Mouse (Mus musculus) frontal cortex, postnatal 25 days (tissue): ENCODE measurements around the gene Gm15737.
A peak's percentile ranks its signal among the peaks of the same experiment; 100 is the strongest.

Source experiments
- DNase-seq, 2 experiments: peaks; one replicate each; pipeline ENCODE4 v3.0.0; 2022; ENCODE audit warnings: low spot score in 2 of 2

Gene Gm15737

DNA sequence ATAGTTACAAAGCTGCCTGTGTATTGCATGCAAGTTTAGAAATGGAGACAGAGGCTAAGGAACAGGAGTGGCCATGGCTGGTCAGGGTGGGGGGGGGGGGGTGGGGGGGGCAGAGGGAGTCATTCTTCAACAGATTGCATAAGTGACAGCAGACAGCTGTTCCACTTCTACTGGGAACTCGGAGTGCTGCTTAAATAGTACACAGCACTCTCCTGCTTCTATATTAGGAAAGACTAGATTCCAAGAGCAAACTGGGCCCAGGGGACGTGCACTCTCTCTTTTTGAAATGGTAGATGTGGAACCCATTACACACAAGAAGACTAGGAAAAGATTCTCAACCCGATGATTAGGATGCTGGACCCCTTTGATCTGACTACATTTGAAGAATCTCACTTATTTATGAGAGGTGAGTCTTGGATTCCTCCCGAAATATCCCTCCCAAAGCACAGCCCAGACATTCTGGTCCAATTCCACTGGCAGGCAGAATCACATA, at the start of gene Gm15737:
Gm15737 (plus strand) TSS at position 269 of the 493 bp plus-strand sequence.
- DNase-seq, result no peak

DNA sequence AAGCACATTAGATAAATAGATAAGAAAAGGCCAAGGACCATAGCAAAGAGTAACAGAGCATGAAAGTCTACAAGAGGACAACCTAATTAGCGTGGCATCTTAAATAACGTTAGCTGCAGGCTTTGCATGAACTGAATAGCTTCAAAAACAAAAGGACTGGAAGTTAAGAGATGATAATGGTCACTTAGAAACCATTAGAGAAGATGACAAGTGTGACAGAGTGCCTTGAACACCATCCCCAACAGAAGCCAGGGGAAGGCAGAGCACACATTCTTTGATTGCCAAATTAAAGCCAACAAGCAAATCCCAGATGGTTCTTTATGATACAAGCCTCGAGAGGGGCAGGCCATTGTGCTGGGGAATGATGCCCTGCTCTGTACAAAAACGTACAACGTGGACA, 47.6 kb upstream of the Gm15737 start:
- DNase-seq, result no peak

DNA sequence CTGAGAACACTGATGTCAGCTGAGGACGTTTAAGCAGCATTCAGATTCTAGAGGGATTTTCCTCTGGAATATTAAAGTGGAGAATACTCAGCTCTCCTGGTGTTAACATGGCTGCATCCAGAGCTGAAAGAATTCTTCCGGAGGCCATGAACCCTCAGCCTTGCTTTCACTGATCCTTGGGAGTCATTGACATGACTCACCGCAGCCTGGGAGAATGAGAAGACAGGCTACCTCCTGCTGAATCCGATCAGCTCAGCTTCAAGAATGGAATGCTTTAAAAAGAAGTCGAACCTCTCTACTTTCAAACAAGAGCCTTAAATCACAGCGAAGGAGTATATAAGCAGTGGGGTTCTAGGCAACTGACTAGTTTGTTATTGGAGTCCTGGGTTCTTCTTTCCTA, 47.2 kb upstream of the Gm15737 start:
- DNase-seq, result no peak

DNA sequence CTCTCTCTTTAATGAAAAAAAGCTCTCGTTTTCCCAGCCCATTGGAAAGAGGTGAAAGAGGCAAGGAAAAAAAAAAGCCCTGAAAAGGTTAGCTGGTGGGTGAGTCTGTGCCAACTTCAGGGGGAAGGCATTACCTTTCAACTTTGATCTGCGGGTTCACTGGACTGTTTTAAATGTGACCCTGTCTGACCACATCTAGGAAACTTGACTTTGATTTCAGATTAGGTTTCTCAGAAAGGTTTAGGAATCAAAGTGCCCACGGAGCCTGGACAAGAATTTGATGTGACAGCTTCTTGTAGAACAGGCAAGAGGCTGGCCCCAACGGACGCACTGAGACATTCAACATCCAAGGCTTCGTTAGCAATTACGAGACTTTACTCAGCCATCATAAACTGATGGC, 45.2 kb upstream of the Gm15737 start:
- no peak for DNase-seq

DNA sequence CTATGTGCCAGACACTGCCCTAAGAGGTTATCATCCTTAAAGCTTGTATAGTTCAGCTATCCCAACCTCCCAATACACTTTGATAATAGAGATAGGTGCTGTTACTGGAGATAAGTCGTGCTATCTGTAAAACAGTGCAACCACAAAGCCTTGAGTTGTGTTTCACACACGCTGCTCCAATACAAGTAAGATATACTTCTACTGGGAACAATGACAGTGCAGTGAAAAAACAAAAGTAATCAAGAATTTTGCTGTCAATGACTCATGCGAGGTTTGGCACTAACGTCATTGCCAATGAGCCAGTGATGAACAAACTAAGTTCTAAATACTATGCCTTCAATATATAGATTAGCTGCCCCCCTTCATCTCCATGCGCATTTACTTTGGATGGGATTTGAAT, 42.6 kb upstream of the Gm15737 start:
- no peak for DNase-seq

DNA sequence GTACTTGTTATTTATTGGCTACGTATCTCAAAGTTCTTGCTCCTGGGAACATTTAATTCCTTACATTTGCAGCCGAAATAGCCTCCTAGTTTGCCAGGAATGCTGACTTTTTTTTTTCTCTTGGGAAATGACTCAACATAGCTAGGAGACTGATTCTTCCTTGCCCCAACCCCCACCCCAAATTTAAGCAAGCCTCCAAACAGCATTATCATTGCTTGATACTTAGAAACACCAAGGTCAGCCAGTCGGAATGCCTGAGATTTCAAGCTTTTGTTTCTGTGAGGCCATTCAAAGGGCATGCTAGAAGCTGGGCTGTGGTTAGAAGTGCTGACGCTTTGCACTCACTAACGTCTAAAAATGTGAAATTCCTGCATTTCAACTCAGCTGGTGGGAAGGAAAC, 41.8 kb upstream of the Gm15737 start:
- no peak for DNase-seq

DNA sequence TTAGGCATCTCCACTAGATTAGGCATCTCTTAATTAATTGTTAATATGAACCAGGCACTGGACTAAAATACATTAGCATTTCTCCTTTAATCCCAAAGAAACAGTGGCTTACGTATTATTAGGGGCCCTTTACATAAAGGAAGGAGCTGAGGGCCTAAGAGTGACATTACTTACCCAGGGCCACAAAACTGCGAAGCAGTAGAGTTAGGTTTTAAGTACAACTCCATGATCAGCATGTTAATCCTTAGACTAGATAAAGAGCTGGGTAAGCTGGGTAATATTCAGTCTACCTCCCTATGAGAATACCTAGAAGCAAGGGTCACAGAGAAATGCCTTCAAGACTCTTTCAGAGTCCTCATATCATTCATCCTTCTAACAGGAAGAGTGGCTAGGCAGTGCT, 40.0 kb upstream of the Gm15737 start:
- no peak for DNase-seq

DNA sequence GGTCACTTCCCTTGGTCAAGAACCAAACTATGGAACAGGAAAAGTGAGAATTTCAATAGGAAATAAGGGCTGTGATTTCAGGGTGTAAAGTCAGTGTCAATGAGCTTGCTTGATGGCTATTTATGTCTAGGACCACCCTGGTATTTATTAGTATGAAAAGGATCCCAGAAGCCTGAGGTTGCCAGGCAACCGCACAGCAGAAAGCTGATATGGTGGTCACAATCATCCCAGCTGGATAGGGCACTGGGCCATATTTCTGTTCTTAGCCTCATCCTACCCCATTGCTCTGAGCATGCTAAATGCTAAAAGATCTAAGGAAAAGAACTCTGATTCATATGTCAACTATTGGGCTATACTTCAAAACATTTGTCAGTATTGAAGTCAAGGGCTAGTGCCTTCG, 38.1 kb upstream of the Gm15737 start:
- no peak for DNase-seq

DNA sequence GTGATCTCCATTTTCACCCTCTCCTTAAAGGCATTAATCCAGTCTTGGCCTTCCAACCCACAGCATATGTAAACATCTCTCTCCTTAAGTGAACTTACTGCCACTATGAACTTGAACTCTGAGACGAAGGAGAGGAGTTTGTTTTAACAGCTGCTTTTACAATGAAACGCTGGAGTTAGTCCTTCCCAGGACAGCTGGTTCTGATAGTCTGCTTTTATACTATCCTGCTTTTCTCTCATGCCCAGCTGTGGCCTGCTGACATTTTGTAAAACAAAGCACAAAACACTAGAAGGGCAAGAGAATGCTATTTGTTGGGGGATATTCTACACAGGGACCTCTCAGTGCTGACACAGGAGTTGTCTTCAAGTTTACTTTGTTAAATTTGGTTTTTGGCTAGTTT, 27.2 kb upstream of the Gm15737 start:
- DNase-seq, result no peak

DNA sequence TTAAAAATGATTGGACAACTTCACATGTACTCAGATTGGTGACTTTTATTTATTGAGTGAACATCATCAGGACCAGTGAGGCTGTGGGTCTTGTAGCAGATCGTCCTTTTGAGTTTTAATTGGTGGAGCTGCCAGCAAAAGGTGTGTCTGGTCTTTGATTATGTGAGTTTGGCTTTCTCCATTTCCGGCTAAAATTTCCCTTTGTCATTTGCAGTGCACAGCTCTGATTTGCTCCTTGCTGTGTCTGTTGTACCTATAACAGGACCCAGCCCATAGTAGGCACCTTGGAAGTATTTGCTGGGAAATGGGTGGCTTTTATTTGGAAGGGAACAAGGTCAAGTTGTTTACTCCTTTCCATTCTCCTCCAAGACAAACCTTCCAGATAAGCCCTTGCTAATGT, 25.7 kb upstream of the Gm15737 start:
- DNase-seq, result no peak

DNA sequence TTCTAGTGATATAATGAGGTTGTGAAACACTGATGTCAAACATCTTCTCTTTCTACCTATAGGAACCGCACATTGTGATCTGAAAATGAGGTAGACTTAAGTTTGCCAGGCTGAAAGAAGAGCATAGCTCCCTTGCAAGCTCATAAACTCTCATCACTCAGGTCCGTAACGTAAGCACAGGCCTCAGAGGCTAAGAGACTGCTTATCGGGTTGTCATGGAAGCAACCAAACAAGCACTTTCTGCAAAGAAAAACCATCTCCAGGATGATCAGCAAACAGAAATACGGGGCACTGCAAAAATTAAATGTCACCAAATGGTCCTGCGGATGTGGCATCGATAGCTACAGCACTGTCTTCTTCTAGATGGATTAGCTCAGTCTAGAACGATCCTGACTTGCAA, 23.3 kb upstream of the Gm15737 start:
- DNase-seq, result no peak

DNA sequence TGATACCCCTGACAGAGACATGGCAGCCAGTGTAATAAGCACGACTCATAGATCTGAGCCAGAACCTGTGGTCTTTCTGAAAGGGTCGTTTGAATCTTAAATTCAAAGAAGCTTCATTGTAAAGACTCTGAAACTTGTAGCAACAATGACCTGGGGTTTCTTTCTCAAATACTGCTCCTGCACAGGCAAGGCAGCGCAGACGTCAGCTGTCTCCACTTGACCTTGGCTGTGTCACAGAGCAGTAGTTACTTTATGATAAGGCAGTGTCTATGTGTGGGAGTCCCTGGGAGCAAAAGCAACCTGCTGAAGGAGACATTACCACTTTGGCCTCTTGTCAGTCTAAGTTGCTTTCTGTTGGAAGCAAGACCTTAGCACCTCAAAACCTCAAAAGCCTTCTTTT, 22.5 kb upstream of the Gm15737 start:
- DNase-seq, result no peak

DNA sequence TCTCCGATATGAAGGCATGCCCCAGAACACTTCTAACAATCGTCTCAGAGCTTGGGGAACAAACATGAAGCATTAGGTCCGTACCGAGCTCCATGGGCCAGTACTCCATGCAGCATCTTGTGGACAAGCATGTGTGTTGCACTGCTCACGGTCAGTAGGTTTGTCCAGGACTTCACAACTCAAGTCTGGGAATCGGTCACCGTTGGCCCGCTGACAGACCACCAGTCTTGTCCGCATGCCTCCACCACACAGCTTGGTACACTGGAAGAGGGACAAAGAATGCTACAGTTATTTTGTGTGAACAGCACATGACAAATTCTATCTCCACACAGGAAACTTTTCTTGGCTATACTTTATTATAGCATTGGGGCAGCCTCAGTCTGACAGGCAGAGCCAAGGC, 19.9 kb upstream of the Gm15737 start:
- DNase-seq, result no peak

DNA sequence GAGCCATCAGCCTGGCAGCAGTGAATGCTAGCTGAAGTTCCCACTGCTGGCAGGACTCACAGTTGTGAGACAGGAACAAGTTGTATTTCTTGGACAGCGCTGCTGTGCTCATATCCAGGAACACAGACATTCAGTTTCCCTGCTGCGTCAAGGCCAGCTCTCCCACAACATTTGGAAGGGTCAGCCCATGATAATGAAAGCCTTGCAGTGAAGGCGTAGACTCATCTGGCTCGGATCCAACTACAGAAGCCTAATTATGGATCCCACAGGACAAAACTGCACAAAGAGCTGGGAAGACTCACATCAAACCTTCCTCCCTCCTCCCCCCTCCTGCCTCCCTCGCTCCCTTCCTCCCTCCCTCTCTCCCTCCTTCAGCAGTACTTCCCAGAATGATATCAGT, 18.9 kb upstream of the Gm15737 start:
- DNase-seq, result peak; percentile 16 to 24

DNA sequence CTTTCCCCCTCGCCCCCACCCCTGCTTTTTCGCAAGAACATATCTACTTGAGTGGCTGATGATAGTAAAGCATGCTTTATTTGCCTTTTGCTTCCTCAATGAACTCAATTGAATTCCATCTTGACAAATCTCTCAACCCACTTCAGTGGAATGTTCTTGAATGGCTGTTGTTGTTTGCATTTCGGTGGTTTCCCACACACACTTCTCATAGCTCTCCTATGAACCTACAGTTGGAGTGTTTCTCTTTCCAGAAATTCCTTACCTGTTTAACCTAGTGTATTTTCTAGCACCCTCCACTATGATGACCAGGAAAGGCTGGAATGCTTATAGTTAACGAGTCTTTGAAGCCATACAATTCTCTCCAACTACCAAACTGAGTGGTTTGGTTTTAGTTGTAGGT, 14.3 kb upstream of the Gm15737 start:
- no peak for DNase-seq

DNA sequence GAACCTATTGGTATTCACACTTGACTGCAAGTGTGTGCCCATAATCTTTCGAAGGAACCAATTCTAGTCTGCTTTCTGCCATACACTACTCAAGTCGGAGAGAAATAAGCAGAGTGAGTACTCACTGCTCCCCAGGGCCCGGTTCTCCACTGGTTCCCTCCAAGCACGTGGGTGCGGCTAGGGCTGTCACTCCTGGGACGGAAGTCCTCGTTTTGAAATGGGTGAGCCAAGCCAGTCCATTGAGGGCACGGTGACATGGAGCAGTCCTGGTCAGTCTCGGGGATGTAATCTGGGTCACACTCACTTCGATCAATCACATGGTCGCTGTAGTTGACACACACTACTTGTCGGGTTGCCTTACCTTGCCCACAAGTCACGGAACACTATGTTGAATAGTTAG, 11.4 kb upstream of the Gm15737 start:
- no peak for DNase-seq

DNA sequence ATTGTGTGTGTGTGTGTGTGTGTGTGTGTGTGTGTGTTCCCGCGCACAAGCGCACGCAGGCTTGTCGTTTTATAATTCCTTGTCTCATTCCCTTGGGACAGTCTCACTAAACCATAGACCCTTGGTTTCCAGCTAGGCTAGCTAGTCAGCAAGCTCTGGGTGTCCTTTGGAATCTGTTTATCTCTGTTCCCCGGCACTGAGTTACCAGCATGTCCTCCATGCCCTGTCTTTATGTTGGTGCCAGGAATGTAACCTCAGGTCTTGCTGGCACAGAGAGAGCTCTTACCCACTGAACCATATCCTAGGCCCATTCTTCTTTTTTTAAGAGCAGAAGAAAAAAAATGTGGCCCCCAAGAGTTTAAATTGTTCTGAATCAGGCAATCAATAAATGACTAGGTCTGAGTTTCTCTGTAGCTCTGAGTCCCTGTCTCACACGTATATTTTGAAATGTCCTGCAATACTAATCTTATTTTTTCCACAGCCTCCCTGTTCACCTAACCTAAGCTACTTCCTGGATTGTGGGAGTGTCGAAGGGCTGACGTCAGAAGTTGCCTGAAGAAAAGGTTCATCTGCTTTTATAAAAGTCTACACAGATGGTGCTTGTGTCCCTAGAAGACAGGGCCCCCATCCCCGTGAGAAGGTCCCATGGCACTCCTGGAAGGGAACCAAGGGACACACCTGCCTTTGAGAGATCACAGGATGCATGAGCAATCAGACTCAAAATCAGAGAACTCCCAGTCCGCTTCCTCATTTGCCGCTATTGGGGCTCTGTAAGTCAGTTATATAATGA, 10.2 kb upstream of the Gm15737 start:
- no peak for DNase-seq

DNA sequence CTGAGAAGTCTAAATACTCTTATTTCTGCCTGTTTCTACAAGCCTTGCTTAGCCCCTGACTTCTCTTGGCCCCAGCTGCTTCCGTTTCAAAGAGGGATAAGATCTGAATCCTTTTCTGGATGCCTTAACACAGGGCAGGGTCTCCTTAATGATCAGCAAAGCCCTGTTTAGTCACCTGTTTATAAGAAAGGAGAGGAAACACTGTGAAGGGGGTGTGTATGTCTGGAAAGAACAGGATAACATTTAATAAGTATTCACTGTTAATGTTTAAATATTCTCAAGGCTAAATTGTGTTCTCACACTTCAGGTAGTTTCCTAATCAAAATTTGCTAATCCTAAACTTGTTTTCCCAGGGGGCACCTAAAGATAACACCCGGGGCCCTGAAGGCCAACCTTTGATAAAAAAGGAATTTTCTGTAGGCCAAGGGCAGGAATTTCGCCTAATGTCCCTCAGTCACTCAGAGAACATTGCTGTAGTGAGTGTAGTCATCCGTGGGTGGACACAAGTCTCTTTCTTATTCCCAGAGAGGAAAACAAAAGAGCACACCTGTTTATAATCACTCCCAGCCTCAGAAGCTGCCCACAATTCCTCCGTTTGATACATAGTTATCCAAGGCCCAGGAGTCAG, 8.8 kb upstream of the Gm15737 start:
- DNase-seq, result no peak

DNA sequence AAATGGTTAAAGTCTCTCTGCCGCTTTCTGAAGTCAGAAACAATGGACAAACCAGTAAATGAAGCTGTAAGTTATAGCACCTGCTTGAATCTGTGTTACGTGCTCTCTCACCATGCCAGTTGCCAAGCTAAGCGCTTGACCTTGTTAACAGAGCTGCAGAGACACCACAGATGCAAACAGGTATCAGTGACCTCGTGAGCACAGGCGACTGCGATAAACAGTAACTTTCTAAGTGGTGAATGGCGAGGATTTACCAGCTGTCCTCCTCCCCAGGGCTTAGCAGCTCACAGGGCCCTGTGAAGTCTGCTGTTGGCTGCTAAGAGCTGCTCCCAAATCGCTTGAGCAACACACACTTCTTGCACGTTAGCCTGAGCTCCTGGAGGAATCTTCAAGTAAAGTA, 6.6 kb upstream of the Gm15737 start:
- DNase-seq, result no peak

DNA sequence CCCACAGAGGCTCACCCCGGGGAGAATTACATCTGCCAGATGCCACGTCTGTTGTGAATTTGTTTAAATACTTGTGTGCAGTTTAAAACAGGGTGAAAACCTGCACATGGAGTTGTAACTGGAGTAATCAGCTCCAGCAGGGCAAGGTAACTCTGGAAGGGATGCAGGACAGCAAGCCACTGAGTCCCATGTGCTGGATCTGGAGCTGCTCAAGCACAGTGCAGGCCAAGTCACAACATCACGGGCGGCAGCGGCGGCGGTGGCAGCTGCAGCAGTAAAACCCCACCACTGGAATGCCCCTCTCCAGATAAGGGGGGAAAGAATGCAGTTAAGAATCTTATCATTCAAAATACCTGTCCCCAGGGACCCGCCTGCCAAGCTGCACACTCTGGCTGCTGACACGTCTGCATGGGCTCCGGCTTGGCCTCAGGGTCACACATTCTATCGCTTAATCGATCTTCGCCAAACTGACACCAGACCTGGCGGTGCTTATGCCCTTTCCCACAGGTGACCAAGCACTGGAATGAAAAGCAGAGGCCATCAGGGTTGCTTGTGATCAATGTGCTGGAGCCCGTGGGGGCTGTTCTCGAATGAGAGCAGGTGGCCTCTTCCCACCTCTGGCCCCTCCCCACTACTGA, 544 bp downstream of the Gm15737 start:
- DNase-seq, result no peak

DNA sequence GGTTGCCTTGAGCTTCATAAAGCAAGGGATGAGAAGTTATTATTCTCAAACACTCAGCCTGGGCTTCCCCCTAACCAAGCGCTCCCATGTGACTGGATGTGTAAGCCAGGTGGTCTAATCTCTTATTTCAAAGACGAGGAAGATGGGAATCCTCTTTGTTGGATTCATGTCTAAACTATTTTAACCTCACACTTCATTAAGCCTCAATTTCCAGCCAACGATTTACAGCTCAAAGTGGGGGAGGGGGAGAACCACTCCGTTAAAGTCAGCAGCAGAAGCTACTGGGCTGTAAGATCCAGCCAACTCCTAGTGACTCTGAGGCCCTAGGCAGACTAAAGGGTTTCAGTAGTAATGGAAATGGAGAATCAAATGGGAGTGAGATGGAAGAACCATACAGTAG, 2.7 kb downstream of the Gm15737 start:
- DNase-seq, result no peak

DNA sequence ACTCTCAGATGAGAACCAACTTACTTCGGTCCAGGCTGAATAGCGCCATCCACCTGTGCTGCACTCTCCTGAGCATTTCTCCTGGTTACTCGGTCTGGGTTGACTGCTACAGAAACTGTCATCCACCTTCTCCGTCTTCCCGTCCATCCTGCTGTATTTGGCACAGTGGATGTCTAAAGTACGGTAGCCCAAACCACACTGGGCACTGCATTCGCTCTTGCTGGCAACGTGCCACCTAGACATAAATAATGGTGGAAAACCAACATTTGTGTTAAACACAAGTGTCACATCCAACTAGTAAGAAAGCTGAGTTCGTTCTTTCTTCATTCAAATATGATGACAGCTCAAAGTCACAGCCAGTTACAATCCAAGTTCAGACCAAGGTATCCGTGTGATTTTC, 3.6 kb downstream of the Gm15737 start:
- DNase-seq, result no peak

DNA sequence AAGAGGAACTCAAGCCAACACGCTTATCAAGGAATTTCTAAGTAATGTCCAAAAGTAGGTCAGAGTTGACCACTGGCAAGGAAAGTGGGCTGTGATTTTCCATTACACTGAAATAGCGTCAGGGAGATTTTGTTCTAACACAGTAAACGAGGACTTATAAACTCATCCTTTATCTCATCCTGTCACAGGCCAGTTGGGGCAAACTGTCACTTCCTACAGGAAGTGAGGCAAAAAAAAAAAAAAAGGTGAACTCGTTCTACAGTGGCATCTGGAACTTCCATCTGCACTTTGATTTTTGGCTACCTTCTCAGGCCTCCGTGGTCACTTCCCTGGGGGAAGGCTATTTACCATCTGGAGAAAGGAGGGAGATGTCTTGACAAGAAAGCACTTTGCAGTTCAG, 5.7 kb downstream of the Gm15737 start:
- no peak for DNase-seq
